Mouse (Mus musculus): ENCODE results near the gene E130308A19Rik.

- TF ChIP-seq MAX (IDR thresholded peaks at IDR 0.05; ENCODE audit: low read depth) (no peak), POLR2AphosphoS2 (IDR thresholded peaks at IDR 0.05; ENCODE audit: insufficient read length, low read depth) (no peak), E2F4 (IDR thresholded peaks at IDR 0.05; ENCODE audit: insufficient read depth) (no peak)
These were observed 151.8 kb downstream of the E130308A19Rik start for GRCm38 (mm10) chr4:59777828-59778227.

All from myocyte (in vitro differentiated cells).